Mouse (Mus musculus) left cerebral cortex, postnatal 14 days (tissue): Measurements from ENCODE around the gene Cyb561d1. TPM values are rescaled to one million over a fixed set of nuclear protein-coding genes. Genes with fewer than 3 reads are reported as not detected.

Source experiments
- total RNA-seq, 2 experiments: library from RNA; stranded (reverse); gene quantifications; 2 replicates each; pipeline ENCODE4 v1.2.3; 2021

The Cyb561d1 gene
- total RNA-seq, 2 experiments from 2014 or later = 13.7 to 14.7 TPM

Other genes starting within 250 kb of the Cyb561d1 start
- gene Gstm3, start 231.9 kb downstream of the Cyb561d1 start, total RNA-seq = not detected
- gene Gstm2, start 214.8 kb downstream of the Cyb561d1 start, total RNA-seq = 1 to 10 TPM; 3.3 TPM
- 10 to 100 TPM; 66.2 to 73.0 TPM for gene Gstm1, start 183.2 kb downstream of the Cyb561d1 start, total RNA-seq
- gene Gstm4, start 156.3 kb downstream of the Cyb561d1 start, total RNA-seq = 10 to 100 TPM; 10.4 to 12.1 TPM
- 10 to 100 TPM; 43.3 to 50.8 TPM for gene Ampd2, start 114.6 kb downstream of the Cyb561d1 start, total RNA-seq
- gene Gnat2, start 108.4 kb downstream of the Cyb561d1 start, total RNA-seq = not detected
- gene Gnai3, start 55.1 kb downstream of the Cyb561d1 start, total RNA-seq = 10 to 100 TPM; 31.1 to 34.1 TPM
- gene Gpr61, start 46.3 kb downstream of the Cyb561d1 start, total RNA-seq = 10 to 100 TPM; 19.7 to 21.0 TPM
- gene Amigo1, start 14.9 kb downstream of the Cyb561d1 start, total RNA-seq = 10 to 100 TPM; 55.3 to 57.7 TPM
- gene Atxn7l2, start 9.7 kb upstream of the Cyb561d1 start, total RNA-seq = 10 to 100 TPM; 22.5 to 23.0 TPM
- 1 to 10 TPM; 1.1 to 1.3 TPM for gene Sypl2, start 25.4 kb upstream of the Cyb561d1 start, total RNA-seq
- gene Psma5, start 55.7 kb upstream of the Cyb561d1 start, total RNA-seq = 10 to 100 TPM; 83.4 to 89.6 TPM
- gene Sort1, start 82.9 kb upstream of the Cyb561d1 start, total RNA-seq = 100 to 1,000 TPM; 245 to 264 TPM
- gene Mybphl, start 163.7 kb upstream of the Cyb561d1 start, total RNA-seq = under 1 TPM in 1 of 2 experiments, not detected in 1; 0.55 TPM
- 10 to 100 TPM; 14.7 to 15.8 TPM for gene Psrc1, start 182.6 kb upstream of the Cyb561d1 start, total RNA-seq
- gene Celsr2, start 214.3 kb upstream of the Cyb561d1 start, total RNA-seq = 100 to 1,000 TPM; 182 to 194 TPM
- 100 to 1,000 TPM; 198 to 206 TPM for gene Sars, start 244.0 kb upstream of the Cyb561d1 start, total RNA-seq